Mouse (Mus musculus) olfactory bulb, adult 2 months (tissue): Measurements from ENCODE around the gene Hdac9. TPM values are rescaled to one million over a fixed set of nuclear protein-coding genes. Genes with fewer than 3 reads are reported as not detected.

Experiments
- H3K27ac ChIP-seq: fragments of 200-500 bp; 2 replicates; pipeline ENCODE4 v1.5.1; 2012; ENCODE audit warnings: low read depth, low read length; ENCODE audit not compliant: insufficient read depth
- H3K4me1 ChIP-seq: fragments of 200-500 bp; 2 replicates; pipeline ENCODE4 v1.6.1; 2012; ENCODE audit warnings: low read length; ENCODE audit not compliant: control insufficient read depth, insufficient read depth
- H3K4me3 ChIP-seq: fragments of 200-500 bp; 2 replicates; pipeline ENCODE4 v1.5.1; 2012; ENCODE audit warnings: mild to moderate bottlenecking, low read depth, low read length, moderate library complexity; ENCODE audit not compliant: insufficient read depth
- CTCF ChIP-seq: fragments of 200-500 bp; IDR thresholded peaks from 2 replicates; pipeline ENCODE4 v1.5.1; 2012; ENCODE audit warnings: low read depth, mild to moderate bottlenecking, low read length, moderate library complexity; ENCODE audit not compliant: insufficient read depth
- POLR2A ChIP-seq: fragments of 200-500 bp; IDR thresholded peaks from 2 replicates; pipeline ENCODE4 v1.6.1; 2012; ENCODE audit warnings: mild to moderate bottlenecking, low read depth, low read length, moderate library complexity; ENCODE audit not compliant: insufficient read depth
- WGBS: fragments of 180-500 bp; shearing (Covaris S2); methylation state at CpG from one replicate; pipeline ENCODE4 v1.1.7; 2018; 5-methylcytosine and 5-hydroxymethylcytosine counted together
- polyA plus RNA-seq: library from polyadenylated mRNA; stranded (reverse); fragments of >200 nt; gene quantifications from 2 replicates; pipeline ENCODE4 v1.2.4, GENCODE M21; 2012; ENCODE audit warnings: low replicate concordance; ENCODE audit not compliant: missing spikeins, insufficient read depth, insufficient read length

Hdac9 gene
- polyA plus RNA-seq, 1 experiment: not detected

DNA sequence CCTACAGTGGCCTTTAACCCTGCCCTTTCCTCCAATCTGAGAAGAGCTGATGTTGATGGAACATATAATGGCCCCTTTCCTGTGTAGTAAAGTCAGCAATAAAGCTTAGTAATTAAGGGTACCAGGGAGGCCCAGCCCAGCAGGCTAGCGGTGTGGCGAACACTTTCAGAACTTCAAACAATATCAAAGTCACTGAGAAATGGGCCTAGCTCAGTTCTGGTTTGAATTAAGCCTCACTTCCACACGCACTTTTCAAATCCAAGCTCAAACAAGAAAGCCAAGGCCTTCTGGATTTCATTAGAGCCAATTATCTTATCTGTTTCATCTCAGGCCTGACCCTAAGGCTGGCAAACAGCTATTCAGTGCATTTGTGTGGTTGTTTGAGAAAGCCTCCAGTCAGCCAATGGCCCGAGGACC, 716.9 kb downstream of the Hdac9 start:
- H3K27ac ChIP-seq: no peak overlapping the region
- WGBS: 73% methylated on average over 4 of the region's 4 CpGs
- H3K4me1 ChIP-seq: no peaks in the 10 kb centered on the region
- H3K4me3 ChIP-seq: no peak overlapping the region
- no peak for TF ChIP-seq POLR2A
- TF ChIP-seq CTCF: no peak

GRCm38 (mm10) chr12:34195155-34195828, 721.6 kb downstream of the Hdac9 start:
- Histone ChIP-seq H3K4me3 (no peak overlapping the region), H3K27ac (no peak overlapping the region), H3K4me1 (no peaks in the 10 kb centered on the region)
- no peak for TF ChIP-seq CTCF
- no peak for TF ChIP-seq POLR2A

GRCm38 (mm10) chr12:34194116-34194515, 722.8 kb downstream of the Hdac9 start:
- TF ChIP-seq POLR2A (no peak), CTCF (no peak)
- WGBS: 91% methylated on average over 4 of the region's 4 CpGs
- Histone ChIP-seq H3K4me3 (no peak overlapping the region), H3K27ac (no peak overlapping the region), H3K4me1 (no peaks in the 10 kb centered on the region)

DNA sequence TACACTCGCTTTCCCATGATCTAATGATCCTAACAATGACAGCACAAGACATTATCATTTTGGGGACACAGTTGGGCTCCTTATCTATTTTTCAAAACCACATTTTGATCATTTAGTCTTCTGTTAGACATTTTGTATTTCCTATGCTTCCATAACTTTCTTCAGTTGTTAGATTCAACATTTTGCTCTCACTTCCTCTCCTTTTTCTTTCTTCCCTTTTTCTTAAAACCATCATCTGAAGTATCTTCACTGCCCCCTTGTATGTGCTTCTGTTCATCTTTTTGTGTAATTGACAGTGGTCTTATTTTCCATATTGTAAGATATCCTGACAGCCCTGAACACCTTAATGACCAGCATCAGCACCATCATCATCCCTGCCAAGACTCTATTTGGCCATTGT, 725.6 kb downstream of the Hdac9 start:
- no peak for TF ChIP-seq POLR2A
- TF ChIP-seq CTCF: no peak
- Histone ChIP-seq H3K4me1 (no peaks in the 10 kb centered on the region), H3K27ac (no peak overlapping the region), H3K4me3 (no peak overlapping the region)
- WGBS: 92% methylated on average over 1 of the region's 1 CpGs

DNA sequence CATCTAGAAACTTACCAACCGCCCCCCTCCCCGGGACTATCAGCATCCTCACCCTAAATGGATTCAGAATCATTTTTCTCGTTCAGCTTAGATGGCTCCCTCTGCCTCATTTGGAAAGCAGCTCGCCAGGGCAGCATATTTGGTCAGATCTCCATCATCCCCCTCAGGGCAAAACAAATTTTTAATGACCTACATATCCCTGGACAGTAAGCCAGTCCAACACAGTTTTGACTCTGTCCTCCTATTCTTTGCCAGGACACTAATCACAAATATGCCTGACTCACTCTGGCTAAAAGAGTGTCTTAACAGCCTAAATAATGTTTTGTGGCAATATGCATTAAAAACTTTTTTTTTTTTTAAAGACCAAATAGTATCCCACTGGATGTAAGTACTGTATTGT, 738.0 kb downstream of the Hdac9 start:
- 89% methylated on average over 4 of the region's 4 CpGs for WGBS
- Histone ChIP-seq H3K27ac (no peak overlapping the region), H3K4me3 (no peak overlapping the region), H3K4me1 (no peaks in the 10 kb centered on the region)
- TF ChIP-seq POLR2A: no peak
- TF ChIP-seq CTCF: no peak

DNA sequence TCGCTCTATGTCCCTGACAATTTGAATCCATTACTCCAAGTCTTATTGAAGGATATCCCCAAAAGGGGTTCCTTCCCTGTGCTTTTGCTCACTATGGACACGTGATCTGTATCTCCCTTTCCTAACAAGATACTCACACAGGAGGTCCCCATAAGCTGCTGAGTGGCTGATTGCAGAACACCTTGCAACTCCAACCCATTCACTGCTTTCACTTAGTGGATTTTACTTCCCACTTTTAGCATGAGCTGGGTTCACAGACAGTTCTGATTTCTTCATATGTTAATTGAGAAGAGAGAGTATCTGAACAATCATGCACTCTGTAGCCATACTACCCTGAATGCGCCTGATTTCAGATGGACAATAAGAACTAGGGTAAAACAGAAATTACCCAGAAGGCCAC, 740.1 kb downstream of the Hdac9 start:
- 92% methylated on average over 3 of the region's 3 CpGs for WGBS
- H3K4me3 ChIP-seq: no peak overlapping the region
- H3K4me1 ChIP-seq: no peaks in the 10 kb centered on the region
- TF ChIP-seq CTCF: no peak
- no peak overlapping the region for H3K27ac ChIP-seq

DNA sequence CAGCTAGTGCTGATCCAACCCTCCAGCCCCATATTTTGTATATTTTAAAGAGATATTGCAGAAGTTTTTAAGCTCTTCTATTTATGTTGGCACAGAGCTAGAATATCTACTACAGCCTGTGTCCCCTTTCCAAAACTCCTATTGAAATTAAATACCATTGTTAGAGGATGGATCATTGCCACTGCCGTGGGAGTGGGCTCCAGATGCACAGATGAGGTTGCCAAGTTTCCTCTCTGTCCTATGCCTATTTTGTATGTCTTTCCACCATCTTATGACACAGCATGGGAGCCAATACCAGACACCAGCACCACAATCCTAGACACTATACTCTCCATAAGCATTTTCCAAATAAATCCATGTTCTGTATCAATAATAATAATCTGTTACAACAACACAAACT, 743.9 kb downstream of the Hdac9 start:
- TF ChIP-seq CTCF (no peak), POLR2A (no peak)
- 16% methylated on average over 1 of the region's 1 CpGs for WGBS
- no peak overlapping the region for H3K4me3 ChIP-seq
- H3K4me1 ChIP-seq: no peaks in the 10 kb centered on the region
- H3K27ac ChIP-seq: no peak overlapping the region

- Histone ChIP-seq H3K4me1 (no peaks in the 10 kb centered on the region), H3K27ac (no peak overlapping the region), H3K4me3 (no peak overlapping the region)
- 76% methylated on average over 3 of the region's 3 CpGs for WGBS
- TF ChIP-seq CTCF (no peak), POLR2A (no peak)
These were observed 746.3 kb downstream of the Hdac9 start for GRCm38 (mm10) chr12:34170601-34171000.

DNA sequence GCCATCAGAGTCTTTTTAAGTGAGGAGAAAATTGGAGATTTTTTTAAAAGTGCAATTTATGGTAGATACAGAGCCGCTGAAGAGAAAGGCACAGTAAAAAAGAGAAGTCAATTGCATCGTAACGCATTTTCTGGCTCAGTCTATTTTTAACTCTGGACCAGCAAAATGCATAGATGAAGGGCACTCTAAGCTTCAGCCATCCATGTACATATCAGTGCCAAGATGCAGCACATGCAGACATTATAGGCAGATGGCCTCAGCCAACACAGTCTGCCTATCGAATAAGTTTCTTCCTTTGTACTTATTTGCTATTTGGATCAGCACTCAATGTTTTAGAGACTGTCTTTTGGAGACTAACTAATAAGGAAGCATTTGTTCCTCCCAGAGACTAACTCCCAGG, 751.2 kb downstream of the Hdac9 start:
- no peak for TF ChIP-seq CTCF
- no peak for TF ChIP-seq POLR2A
- H3K4me1 ChIP-seq: no peaks in the 10 kb centered on the region
- no peak overlapping the region for H3K27ac ChIP-seq
- H3K4me3 ChIP-seq: no peak overlapping the region
- 47% methylated on average over 4 of the region's 4 CpGs for WGBS

DNA sequence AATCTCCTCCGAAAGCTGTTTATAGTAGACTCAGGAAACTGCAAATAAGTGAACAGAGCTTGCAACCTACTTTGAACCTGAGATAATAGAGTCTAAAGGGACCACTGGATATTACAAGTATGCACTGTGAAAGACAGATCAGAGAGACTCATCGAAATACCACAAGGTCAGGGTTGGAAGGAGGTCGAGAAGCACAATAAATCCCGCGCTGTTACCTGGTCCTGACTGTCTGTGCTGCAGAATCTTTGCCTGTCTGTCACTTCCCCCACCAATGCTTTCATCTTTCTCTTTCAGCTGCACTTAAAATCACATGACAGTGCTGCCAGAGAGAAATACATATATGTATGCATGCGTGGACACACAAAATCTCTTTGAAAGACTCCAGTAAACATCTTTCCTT, 760.6 kb downstream of the Hdac9 start:
- TF ChIP-seq CTCF (no peak), POLR2A (no peak)
- 93% methylated on average over 6 of the region's 6 CpGs for WGBS
- H3K27ac ChIP-seq: no peak overlapping the region
- no peak overlapping the region for H3K4me3 ChIP-seq
- H3K4me1 ChIP-seq: no peaks in the 10 kb centered on the region

DNA sequence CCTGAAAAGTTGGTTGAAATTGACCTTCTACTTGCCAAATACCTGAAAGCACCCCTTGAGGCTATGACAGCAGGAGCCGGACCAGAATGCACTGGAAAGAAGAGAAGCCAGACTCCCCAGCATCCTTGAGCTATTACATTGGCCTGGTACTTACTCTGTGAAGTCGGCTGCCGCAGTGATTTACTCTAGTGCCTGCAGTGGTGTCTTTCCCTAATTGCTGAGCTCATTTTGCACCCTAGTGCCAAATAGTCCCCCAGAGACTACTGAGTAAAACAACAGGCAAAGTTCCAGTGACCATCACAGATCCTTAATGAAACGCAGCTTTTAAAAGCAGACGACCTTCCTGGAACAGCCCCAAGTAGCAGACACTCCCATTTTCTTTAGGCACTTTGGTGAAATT, 761.2 kb downstream of the Hdac9 start:
- H3K4me3 ChIP-seq: no peak overlapping the region
- 50% methylated on average over 5 of the region's 5 CpGs for WGBS
- TF ChIP-seq POLR2A: no peak
- no peak for TF ChIP-seq CTCF
- no peaks in the 10 kb centered on the region for H3K4me1 ChIP-seq
- H3K27ac ChIP-seq: no peak overlapping the region
